Mouse (Mus musculus) lung, embryonic 16.5 days (tissue): ENCODE measurements around the gene Uqcrh. TPM values are rescaled to one million over a fixed set of nuclear protein-coding genes. Genes with fewer than 3 reads are reported as not detected.

Experiments
- ATAC-seq: fragments of 200-750 bp; cut with Nextera tagmentation; 2 replicates; pipeline ENCODE4 v1.8.0; 2017; ENCODE audit warnings: low read depth, mild to moderate bottlenecking, moderate library complexity
- H3K27ac ChIP-seq: fragments of 300-500 bp; sonication (generic); 2 replicates; pipeline ENCODE4 v1.5.1; 2014; ENCODE audit warnings: mild to moderate bottlenecking, control low read depth, low read length
- H3K27me3 ChIP-seq: fragments of 300-500 bp; sonication (generic); 2 replicates; pipeline ENCODE4 v1.6.1; 2014; ENCODE audit warnings: low read depth, low read length, mixed read lengths; ENCODE audit not compliant: control insufficient read depth, insufficient read depth
- H3K36me3 ChIP-seq: fragments of 300-500 bp; sonication (generic); 2 replicates; pipeline ENCODE4 v1.6.1; 2014; ENCODE audit warnings: low read length; ENCODE audit not compliant: control insufficient read depth, insufficient read depth
- H3K4me1 ChIP-seq: fragments of 300-500 bp; sonication (generic); replicated peaks from 2 replicates; pipeline ENCODE4 v1.6.1; 2014; ENCODE audit warnings: low read length, mixed read lengths; ENCODE audit not compliant: control insufficient read depth, insufficient read depth
- H3K4me2 ChIP-seq: fragments of 300-500 bp; sonication (generic); 2 replicates; pipeline ENCODE4 v1.6.1; 2014; ENCODE audit warnings: low read depth, low read length, control low read depth
- H3K4me3 ChIP-seq: fragments of 300-500 bp; sonication (generic); 2 replicates; pipeline ENCODE4 v1.5.1; 2014; ENCODE audit warnings: mild to moderate bottlenecking, low read length, control low read depth
- H3K9ac ChIP-seq: fragments of 300-500 bp; sonication (generic); 2 replicates; pipeline ENCODE4 v1.6.1; 2014; ENCODE audit warnings: low read length, control low read depth
- H3K9me3 ChIP-seq: fragments of 300-500 bp; sonication (generic); 2 replicates; pipeline ENCODE4 v1.6.1; 2016; ENCODE audit warnings: low read length; ENCODE audit not compliant: control insufficient read depth
- WGBS: fragments of 180-500 bp; shearing (Covaris S2); extraction: QIAGEN DNeasy Blood & Tissue Kit; methylation state at CpG from one replicate; pipeline ENCODE4 v1.1.7; 2014; 5-methylcytosine and 5-hydroxymethylcytosine counted together
- polyA plus RNA-seq: library from polyadenylated mRNA; unstranded; fragments of >200 nt; fragmentation: Nextera tagmentation; extraction: Ambion mirVana; gene quantifications from 2 replicates; pipeline ENCODE4 v1.2.1, GENCODE M21; 2015

Uqcrh gene
- polyA plus RNA-seq, 1 experiment from 2014 or later, result 487 TPM

- H3K27me3 ChIP-seq, result no peaks in the 10 kb centered on the region
- no peak for ATAC-seq
- no peak overlapping the region for H3K4me3 ChIP-seq
- no peaks in the 10 kb centered on the region for H3K9me3 ChIP-seq
- 69% methylated on average over 3 of the region's 3 CpGs for WGBS
- no peak overlapping the region for H3K27ac ChIP-seq
- no peak overlapping the region for H3K9ac ChIP-seq
- peaks cover 21% of the 10 kb centered on the region for H3K36me3 ChIP-seq
- peaks cover 2% of the 10 kb centered on the region; the same call in 1 of the 2 replicates for H3K4me1 ChIP-seq
- H3K4me2 ChIP-seq, result no peak overlapping the region
Observed at GRCm38 (mm10) chr4:116042186-116042585, 32.7 kb downstream of the Uqcrh start.

DNA sequence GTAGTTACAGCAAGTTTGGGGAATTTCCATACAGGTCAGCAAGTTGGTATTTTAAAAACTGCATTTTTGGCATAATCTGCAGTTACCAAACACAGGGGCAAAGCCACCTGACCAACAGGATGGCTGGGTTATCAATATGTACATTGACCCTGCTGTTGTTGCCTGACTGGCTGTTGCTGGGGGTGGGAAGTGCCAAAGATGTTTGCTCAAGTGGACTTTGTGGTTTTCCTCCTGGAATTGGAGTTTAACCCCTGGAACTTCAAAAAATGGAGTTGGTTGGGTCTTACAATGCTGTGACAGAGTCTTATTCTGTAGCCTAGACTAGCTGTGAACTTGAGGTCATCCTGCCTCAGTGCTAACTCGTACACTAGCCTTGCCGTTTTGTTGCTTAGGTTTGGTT, 34.4 kb downstream of the Uqcrh start:
- 90% methylated on average over 2 of the region's 2 CpGs for WGBS
- no peak for ATAC-seq
- Histone ChIP-seq H3K27ac (no peak overlapping the region), H3K4me3 (no peak overlapping the region), H3K27me3 (no peaks in the 10 kb centered on the region), H3K36me3 (peaks cover 24% of the 10 kb centered on the region), H3K4me1 (no peaks in the 10 kb centered on the region), H3K9ac (no peak overlapping the region), H3K9me3 (no peaks in the 10 kb centered on the region), H3K4me2 (no peak overlapping the region)

DNA sequence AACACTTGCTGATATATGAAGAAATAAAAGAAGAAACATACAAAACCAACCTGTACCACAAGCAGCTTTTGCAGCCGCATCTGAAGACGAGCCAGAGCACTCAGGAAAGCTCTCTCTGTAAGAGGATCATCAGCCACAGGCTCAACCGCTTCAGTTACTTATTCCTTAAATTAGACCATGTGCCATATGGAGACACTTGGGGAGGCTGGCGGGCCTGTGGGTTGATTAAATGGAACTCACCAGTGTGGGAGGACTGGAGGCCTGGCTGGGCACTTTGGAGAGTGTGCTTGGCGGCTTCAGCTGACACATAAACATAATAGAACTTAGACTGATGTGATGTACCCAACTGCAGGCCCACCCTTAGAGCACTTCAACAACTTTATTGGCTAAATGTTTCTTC, 41.5 kb downstream of the Uqcrh start:
- WGBS, result 88% methylated on average over 5 of the region's 5 CpGs
- H3K27me3 ChIP-seq, result no peaks in the 10 kb centered on the region
- H3K27ac ChIP-seq, result no peak overlapping the region
- H3K4me1 ChIP-seq, result no peaks in the 10 kb centered on the region
- ATAC-seq, result no peak
- H3K4me2 ChIP-seq, result no peak overlapping the region
- no peaks in the 10 kb centered on the region for H3K9me3 ChIP-seq
- no peak overlapping the region for H3K4me3 ChIP-seq
- no peak overlapping the region for H3K9ac ChIP-seq
- peaks cover 26% of the 10 kb centered on the region for H3K36me3 ChIP-seq

DNA sequence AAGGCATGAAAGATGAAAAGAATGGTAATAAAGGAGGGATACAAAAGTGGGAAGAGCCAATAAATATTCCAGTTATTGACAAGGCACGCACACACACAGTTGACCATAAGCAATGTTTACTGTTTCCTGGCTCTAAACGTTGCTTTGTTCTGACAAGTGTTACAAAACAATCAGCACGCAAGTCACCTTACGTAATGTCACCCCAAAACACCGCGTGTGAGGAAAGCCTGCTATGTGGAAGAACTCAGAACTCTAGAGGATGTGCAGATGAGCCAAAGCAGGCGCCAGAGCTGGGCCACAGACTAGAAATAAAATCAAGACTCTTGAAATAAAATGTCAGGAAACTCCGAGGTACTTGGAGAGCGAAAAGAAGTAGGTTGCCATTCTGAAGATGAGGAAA, 42.0 kb downstream of the Uqcrh start:
- Histone ChIP-seq H3K4me1 (no peaks in the 10 kb centered on the region), H3K9ac (no peak overlapping the region), H3K4me2 (no peak overlapping the region), H3K36me3 (peaks cover 23% of the 10 kb centered on the region), H3K4me3 (no peak overlapping the region), H3K27ac (no peak overlapping the region), H3K27me3 (no peaks in the 10 kb centered on the region), H3K9me3 (no peaks in the 10 kb centered on the region)
- ATAC-seq, result no peak
- 84% methylated on average over 9 of the region's 9 CpGs for WGBS

GRCm38 (mm10) chr4:116017902-116018746, 56.7 kb downstream of the Uqcrh start, which contains the start of gene Faah:
Faah (minus strand) TSS chr4:116017926.
- WGBS, result 8% methylated on average over 18 of the region's 18 CpGs
- Histone ChIP-seq H3K36me3 (no peaks in the 10 kb centered on the region), H3K27ac (peak within 1 kb of the TSS; percentile 45), H3K9me3 (no peaks in the 10 kb centered on the region), H3K27me3 (peaks cover 36% of the 10 kb centered on the region), H3K4me3 (peak within 1 kb of the TSS; percentile 70), H3K4me2 (peak within 1 kb of the TSS; percentile 93), H3K9ac (peak within 1 kb of the TSS; percentile 73), H3K4me1 (no peaks in the 10 kb centered on the region; the same call in 1 of the 2 replicates)
- ATAC-seq, result peak; percentile 65; the same call in 1 of the 2 replicates

DNA sequence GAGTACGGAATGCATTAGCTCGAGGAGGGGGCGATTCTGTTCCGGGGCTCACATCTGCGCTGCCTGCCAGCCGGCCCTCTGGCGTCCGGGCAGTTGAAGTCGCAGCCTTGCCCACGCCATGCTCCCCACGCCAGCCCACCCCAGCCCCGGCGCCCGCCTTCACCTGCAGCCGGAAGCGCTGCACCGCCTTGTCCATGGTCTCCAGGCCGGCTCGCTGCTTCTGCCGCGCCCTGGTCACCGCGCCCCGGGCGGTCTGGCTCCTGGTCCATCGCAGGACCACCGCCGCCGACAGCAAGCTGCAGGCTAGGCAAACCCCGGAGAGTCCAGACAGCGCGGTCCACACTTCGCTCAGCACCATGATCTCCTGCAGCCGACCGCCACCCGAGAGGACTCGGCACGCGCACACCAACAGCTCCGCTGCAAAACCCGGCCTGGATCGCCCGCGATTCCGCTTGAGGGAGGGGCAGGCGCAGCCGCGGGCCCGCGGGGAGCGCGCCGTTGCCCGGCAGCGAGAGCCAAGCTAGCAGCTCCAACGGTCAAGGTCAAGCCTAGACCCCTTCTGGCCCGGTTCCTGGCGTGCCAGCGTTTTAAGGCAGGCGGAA, 57.5 kb downstream of the Uqcrh start:
- Histone ChIP-seq H3K4me1 (no peaks in the 10 kb centered on the region; the same call in 1 of the 2 replicates), H3K36me3 (no peaks in the 10 kb centered on the region), H3K4me3 (peak overlapping the region; percentile 70), H3K27ac (peak overlapping the region; percentile 45), H3K4me2 (peak overlapping the region; percentile 93), H3K27me3 (peaks cover 36% of the 10 kb centered on the region), H3K9me3 (no peaks in the 10 kb centered on the region), H3K9ac (peak overlapping the region; percentile 73)
- WGBS, result under 1% methylated on average over 54 of the region's 60 CpGs
- ATAC-seq, result peak; percentile 91

Other genes with a start within 250 kb of the Uqcrh start
- gene Mob3c, start 247.0 kb downstream of the Uqcrh start, polyA plus RNA-seq, result 14.2 and 15.6 TPM in 2 replicates
- gene Mknk1, start 235.9 kb downstream of the Uqcrh start, polyA plus RNA-seq, result 28.1 and 30.1 TPM in 2 replicates
- gene Kncn, start 190.7 kb downstream of the Uqcrh start, polyA plus RNA-seq, result not detected in 2 replicates
- gene 6430628N08Rik, start 184.4 kb downstream of the Uqcrh start, polyA plus RNA-seq, result not detected in 2 replicates
- 0.06 and 0.08 TPM in 2 replicates for gene Dmbx1, start 135.1 kb downstream of the Uqcrh start, polyA plus RNA-seq
- 11.0 and 12.1 TPM in 2 replicates for gene Faah, start 57.1 kb downstream of the Uqcrh start, polyA plus RNA-seq
- gene Nsun4, start 21.2 kb downstream of the Uqcrh start, polyA plus RNA-seq, result 25.9 and 28.2 TPM in 2 replicates
- gene Lrrc41, start 198 bp upstream of the Uqcrh start, polyA plus RNA-seq, result 68.9 and 70.9 TPM in 2 replicates
- gene Rad54l, start 48.6 kb upstream of the Uqcrh start, polyA plus RNA-seq, result 30.5 and 31.3 TPM in 2 replicates
- 56.2 and 59.1 TPM in 2 replicates for gene Pomgnt1, start 48.8 kb upstream of the Uqcrh start, polyA plus RNA-seq
- 3.6 and 3.7 TPM in 2 replicates for gene Lurap1, start 76.3 kb upstream of the Uqcrh start, polyA plus RNA-seq
- 22.6 and 25.9 TPM in 2 replicates for gene Tspan1, start 92.5 kb upstream of the Uqcrh start, polyA plus RNA-seq
- gene 1700042G07Rik, start 98.3 kb upstream of the Uqcrh start, polyA plus RNA-seq, result not detected in 2 replicates
- gene Gm49337, start 98.3 kb upstream of the Uqcrh start, polyA plus RNA-seq, result not detected in 2 replicates
- 23.6 and 25.3 TPM in 2 replicates for gene Pik3r3, start 146.5 kb upstream of the Uqcrh start, polyA plus RNA-seq